Mouse (Mus musculus) spleen, adult 18-20 months (tissue): ENCODE data around the gene Crebl2.

ENCODE experiments used
- DNase-seq, 2 experiments: peaks; one replicate each; pipeline ENCODE4 v3.0.0; 2022; ENCODE audit warnings: mixed read lengths in 2 of 2

The Crebl2 gene

DNA sequence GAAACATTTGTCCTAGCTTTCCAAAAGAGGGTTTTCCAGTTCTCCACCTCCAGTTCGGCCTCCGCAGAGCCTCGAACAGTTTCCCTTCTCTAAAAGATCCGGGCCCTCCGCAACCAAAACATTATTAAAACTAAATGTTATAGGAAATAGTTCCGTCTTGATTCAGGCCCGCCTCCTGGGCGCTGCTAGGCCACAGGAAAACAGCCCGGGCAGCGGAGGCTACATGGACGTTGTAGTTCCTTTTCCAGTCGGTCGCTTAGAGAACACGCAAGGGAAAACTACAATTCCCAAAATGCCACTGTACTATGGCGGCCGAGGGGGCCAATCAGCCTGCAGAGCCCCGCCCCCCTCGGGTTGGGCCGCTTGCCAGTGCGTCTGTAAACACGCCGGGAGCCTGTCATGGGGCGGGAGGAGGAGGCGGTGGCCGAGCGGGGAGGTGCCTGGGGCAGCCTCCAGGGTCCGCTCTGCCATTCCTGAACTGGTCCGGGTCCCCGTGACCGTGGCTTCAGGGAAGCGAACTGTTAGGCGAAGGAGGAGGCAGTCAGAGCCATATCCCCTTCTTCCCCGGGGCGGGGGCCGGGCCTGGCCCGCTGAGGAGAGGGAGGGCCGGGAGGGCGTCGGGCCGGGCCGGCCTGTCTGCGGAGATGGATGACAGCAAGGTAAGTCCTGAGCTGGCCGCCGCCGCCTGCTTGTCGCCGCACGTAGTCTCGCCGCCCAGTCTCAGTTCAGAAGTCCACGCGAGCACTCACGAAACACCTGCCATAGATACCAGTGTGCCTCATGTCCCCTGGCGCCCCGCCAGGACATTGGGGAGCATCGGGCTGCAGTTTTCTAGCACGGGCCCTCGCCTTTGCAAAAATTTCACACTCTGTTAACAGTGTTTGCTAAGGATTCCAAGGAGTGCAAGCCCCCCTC is at the start of gene Crebl2:
Gene Crebl2, plus strand, starts transcription at position 369 of the 915 bp plus-strand sequence.
- peak; percentile 97 to 99 for DNase-seq

DNA sequence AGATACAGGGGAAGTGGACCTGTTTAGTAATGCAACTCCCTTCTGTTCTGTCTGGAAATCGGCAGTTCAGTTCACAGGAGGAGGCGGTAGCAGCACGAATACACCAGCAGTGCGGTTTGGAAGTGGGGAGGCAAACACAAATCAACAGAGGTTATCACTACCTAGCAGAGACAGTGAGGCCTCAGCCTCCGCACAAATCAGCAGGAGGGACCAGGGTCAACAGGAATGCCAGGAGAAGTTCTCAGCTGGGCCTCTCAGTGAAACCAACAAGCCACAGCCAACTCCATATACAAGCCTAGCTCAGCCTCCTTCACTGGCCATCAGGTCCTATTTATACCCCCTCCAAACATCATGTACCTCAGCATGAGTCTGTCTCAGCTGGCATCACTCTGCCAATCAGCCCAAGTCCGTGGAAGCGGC is 48.5 kb upstream of the Crebl2 start:
- DNase-seq: no peak

DNA sequence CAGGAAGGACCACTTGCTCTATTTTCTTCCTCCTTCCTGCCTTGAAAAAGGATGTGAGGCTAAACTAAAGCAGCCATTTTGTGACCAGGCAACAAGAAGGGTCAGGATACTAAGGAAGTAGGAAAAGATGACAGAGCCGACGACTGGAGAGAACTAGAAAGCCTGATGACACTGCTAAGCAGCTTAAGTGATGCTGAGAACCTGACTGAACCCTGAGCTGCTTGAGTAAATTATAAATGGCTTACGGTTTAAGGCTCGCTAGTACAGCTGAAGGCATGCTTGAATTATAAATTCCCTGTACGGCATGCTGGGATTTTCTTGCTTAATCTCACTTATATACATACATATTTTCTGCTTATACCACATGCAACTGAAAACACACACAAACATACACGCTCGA is 47.1 kb upstream of the Crebl2 start:
- no peak for DNase-seq

DNA sequence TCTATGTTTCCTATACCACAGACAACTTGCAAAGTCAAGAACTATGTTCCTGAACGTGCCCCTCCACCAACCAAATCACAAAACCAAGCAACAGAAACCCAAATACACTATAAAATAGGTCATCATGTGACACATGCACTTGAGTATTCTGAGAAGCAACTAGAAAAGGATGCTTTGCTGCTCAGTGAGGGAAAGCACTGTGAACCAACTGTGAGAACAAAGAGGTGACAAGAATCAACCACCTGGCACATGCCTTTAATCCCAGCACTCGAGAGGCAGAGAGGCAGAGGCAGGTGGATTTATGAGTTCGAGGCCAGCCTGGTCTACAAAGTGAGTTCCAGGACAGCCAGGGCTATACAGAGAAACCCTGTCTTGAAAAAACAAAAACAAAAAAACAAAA is 43.5 kb upstream of the Crebl2 start:
- DNase-seq: no peak

DNA sequence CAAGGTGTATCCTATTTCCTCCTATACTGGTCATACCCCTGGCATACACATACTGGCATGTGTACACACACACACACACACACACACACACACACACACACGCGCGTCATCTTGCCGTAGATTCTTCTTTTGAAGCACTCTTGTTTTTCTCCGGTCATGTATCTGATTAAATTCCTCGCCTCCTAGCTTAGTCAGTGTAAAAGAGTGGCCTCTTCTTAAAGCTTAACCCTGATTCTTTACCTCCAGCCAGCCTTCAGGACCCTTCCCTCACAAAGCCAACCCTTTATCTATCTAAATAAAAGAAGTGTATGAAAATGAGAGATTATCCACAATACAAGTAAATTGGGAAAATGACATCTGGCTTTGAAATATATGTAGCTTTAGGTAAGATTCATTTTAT is 40.9 kb upstream of the Crebl2 start:
- DNase-seq: no peak

DNA sequence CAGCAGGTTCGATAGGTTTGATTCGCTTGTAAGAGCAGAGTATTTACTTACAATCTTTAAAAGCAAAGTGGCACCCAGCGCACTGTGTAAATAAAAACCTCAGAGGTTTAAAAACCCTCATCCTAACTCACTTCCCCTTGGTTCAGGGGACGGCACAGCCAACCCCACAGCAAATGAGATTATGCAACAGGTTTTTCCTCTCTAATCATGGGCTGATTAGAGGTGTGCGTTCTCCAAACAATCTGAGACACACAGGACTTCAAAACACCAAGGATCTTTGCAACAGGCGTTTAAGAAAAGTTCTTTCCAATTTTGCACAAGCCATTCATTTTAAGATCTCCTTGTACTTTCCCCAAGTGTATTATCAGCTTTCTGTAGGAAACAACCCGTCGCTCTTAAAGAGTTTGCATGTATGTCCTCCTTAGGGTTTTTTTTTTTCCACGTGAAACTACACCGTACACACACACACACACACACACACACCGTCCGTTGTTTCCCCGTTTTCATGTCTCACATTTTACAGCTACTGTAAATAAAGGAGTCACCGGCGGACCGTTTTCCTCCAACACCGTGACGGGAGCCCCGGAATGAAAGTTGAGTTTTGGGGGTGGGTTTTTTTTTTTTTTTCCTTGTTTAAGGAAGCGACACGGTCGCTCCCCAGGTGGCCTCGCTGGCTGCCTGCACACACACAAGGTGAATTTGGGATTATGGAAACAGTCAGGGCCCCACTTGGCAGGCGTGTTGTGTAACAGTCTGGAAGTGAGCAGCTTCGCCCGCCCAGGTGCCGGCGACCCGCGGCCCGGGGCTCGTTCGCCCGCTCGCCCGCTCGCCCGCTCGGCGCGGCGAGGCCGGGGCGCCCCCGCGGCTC is 38.5 kb upstream of the Crebl2 start:
- DNase-seq: peak; percentile 16 to 35

DNA sequence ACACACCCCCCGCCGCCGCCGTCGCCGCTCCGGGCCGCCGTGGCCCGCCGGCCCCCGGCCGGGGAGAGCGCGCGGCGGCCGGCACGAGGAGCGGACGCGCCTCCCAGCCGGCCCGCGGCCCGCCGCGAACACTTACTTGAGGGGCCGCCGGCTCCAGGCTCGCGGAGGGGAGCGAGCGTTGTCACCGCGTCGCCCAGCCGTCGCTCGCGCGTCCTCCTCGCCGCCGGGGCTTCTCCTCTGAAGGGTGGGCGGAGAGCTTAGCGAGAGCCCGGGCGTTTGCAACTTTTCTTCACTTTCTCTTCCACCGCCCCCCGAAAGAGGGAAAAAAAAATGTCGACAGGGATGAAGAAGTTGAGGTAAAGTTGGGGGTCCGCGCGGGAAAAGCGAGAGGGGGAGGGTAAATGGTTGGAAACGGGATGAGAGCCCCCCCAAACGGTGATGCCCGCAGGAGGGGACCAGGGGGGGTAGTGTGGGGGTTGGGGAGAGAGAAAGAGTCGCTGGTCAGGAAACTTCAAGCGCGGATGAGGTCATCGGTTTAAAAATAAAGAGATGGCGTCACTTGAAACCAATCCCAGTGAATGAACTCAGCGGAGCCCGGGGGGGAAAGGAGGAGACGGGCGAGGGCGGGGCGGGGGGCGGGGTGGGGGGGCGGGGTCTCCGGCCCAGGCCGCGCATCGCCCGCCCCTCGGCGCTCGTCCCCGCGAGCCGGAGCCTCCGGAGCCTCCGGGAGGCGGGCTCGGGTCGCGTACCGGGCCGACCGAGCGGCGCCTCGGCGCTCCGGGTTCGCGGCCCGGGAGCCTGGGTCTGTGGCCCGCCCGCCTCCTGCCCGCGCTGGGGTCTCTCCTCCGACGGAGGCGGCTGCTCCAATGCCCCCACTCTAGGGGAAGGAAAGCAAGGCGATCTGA is 37.6 kb upstream of the Crebl2 start, which contains the start of gene Dusp16:
Gene Dusp16, minus strand, starts transcription at position 485 of the 905 bp plus-strand sequence.
- peak; percentile 60 to 66 for DNase-seq

DNA sequence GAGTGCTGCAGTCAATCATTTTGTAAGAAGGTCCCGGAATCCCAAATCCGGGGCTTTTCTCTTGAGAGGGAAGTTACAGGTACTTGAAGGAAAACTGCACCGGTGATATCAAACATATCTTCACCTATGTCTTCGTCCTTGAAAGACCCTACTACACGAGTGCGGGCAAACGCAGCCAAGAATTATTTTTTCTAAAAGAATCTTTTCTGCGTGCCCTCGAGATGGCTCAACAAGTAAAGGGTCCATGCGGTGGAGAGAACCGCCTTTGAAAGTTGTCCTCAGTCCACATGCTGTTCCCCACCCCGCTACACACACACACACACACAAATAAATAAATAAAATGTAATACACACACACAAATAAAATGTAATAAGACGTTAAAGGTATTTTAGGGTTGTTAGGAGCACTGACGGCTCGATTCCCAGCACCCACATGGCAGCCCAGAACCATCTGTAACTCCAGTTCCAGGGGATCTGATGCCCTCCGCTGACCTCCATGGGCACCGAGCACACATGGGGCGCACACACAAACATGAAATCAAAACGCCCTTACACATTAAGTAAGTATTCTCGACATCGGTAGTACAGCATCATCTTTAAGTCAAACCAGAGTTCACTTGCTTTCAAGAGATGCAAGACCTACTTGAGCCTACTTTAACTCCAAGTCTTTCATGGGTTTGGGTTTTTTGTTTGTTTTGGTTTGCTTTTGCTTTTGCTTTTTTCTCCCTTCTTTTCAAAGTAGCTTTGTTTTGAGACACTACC is 36.7 kb upstream of the Crebl2 start:
- DNase-seq: no peak

DNA sequence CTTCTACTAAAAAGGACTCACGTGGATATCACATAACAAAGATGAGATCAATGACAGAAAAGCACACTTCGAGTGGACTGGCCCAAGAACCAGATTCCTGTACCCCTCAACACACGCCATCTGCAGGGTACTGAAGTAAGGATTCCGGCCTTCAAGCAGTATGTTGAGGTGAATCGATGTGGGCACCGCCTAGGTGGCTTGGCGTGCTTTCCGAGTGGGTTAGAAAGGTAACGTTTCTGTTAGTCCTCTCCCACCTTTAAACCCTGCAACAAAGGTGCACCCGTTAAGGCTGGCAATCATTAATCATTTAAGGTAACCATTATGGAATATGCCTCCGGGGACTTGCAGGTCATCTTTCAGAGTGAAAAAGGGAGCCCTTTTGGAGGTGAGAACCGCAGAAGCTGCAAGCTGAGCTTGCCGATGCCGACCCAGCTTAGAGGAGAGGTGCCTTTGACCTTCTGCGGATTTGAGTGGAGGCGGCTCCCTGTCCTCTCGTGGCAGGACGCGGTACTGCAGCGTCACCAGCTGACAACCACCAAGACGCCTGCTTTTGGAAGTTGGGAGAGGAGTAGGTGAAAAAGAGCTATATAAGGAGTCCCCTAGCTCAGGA is 35.9 kb upstream of the Crebl2 start:
- DNase-seq: peak; percentile 71 to 87

DNA sequence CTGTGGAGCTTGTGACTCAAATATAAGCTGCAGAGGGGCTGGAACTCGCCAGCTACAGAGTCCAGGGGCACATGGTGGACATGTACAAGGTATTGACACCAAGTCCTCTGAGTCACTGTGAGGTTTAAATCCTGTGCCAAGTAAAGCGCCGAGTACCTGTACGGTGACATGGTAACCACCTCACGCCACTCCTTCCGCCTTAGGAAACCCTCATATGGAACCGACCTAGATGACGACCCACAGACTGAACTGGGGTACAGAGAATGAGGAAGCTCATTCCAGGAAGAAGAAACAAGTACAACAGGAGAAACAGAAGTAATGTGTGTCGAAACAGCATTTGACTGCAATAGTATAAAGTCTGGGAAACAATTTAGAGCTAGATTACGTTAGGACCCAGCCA is 33.7 kb upstream of the Crebl2 start:
- DNase-seq: no peak

DNA sequence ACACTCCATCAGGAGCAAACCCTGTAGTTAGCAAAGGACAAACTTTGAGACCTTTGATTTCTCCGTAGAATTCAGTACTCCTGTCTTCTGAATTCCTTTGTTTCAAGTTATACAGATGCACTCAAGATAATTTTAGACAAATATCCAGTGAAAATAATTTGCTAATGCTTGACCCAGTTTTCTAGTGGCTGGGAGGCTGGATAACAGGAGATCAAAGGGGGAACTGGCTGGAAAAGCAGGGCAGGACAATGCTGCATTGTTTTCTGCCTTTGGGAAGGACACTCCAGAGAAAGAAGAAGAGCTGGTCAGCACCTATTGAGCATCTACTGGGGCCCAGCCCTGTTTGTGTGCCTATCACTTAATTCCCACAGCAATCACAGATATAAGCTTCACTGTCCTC is 28.5 kb upstream of the Crebl2 start:
- DNase-seq: no peak

DNA sequence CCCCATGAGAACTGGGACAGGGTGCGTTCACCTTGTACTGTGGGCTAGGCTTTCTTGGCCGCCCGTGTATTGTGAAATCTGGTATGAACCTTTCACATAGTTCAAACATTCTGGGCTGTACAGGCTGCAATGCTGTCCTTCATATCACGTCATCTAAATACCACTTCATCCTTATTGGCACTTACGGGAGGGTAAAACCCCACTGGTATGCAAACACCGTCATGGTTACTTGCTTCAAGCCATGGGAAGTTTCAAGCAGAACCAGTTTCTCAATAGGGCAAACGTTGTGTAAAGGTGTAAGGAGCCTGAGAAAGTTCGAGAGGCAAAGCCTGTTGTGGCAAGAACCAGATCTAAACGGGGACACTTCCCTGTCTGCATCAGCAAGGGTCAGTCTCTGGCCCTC is 27.3 kb upstream of the Crebl2 start:
- peak in 1 of 2 experiments; percentile 49 for DNase-seq

DNA sequence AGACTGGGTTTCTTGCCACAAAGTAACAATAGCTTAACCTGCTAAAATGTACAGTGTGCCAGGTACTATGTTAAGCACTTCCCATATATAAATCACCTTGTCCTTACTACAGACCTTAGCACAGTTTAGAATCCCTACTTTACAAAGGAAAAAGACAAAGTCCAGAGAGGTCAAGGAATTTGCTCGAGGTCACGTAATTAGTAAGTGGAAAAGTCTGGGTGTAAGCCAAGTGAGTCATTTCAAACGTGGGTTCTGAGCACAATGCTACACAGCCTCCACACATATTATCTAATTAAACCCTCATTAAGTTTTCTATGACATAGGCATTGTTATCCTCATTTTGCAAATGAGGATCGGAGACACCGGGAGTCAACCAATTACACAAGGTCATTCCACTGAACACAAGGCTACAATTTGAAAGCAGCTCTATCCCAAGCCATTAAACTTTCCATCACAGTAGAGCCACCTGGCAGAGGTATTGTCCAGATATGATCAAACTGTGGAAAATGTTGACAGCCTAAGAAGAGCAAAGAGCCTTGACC is 25.1 kb upstream of the Crebl2 start:
- no peak for DNase-seq

DNA sequence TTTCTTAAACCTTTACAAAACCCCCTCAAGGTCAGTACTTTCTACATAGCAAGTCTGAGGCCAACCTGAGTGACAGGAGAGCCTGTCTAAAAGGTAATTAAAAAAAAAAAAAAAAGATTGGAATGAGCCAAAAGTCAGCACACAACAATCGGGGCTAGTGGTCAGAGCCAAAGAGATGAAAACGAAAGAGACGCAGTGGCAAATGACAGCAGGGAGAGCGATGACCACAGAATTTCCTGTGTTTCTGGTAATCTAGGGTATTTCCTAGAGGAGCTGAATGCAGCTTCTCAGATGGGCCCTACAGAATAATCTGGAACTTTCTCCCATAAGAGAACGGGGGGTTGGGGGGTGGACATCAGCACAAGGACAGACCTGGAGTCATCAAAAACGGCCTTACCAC is 23.8 kb upstream of the Crebl2 start:
- no peak for DNase-seq

DNA sequence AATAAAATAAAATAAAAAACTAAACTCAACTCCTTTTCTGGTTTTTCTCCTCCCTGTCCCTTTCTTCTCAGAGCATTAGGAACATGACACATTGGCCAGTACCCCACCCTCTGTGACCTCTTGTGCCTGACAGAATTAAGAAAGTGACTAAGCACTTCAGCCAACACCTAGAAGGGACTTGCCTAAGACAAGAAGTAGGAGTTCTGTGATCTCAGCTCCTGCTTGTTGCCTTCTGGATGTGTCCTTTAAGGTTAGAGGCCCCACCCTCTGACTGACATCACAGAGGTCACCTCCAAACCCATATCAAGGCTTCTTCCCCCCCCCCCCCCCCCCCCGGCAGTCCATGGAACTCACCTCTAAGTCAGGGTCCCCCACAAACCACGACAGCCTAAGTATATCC is 22.9 kb upstream of the Crebl2 start:
- no peak for DNase-seq

DNA sequence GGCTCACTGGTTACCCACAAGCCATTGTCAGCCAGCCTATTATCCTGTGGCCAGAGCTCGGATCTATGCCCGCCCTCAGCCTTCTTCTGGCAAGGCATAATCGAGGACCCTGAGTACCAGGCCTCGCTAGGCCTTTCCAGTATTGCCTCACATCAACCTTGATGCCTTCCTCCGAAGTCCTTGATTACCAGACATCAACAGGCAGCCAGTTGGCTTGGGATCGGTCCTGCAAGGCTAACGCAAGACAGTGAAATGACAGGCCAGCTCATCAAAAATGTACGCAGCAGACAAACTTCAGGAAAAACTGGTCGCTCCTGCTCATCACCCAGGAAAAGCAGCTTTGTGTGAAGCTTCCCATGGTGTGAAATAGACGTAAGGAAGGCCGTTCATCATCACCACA is 22.2 kb upstream of the Crebl2 start:
- no peak for DNase-seq

DNA sequence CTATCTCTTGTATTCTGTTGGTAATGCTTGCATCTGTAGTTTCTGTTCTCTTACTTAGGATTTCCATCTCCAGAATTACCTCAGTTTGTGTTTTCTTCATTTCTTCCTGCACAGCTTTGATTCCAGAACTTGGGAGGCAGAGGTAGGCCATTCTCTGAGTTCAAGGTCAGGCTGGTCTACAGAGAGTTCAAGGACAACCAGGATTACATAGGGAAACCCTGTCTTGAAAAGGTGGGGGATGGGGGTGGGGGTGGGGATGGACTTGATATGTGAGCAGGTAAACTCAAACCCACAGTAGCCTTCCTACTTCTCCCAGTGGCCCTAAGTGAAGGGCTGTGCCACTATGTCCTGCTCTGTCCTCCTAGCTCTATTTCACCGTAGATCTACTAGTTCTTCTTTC is 16.9 kb upstream of the Crebl2 start:
- DNase-seq: no peak

DNA sequence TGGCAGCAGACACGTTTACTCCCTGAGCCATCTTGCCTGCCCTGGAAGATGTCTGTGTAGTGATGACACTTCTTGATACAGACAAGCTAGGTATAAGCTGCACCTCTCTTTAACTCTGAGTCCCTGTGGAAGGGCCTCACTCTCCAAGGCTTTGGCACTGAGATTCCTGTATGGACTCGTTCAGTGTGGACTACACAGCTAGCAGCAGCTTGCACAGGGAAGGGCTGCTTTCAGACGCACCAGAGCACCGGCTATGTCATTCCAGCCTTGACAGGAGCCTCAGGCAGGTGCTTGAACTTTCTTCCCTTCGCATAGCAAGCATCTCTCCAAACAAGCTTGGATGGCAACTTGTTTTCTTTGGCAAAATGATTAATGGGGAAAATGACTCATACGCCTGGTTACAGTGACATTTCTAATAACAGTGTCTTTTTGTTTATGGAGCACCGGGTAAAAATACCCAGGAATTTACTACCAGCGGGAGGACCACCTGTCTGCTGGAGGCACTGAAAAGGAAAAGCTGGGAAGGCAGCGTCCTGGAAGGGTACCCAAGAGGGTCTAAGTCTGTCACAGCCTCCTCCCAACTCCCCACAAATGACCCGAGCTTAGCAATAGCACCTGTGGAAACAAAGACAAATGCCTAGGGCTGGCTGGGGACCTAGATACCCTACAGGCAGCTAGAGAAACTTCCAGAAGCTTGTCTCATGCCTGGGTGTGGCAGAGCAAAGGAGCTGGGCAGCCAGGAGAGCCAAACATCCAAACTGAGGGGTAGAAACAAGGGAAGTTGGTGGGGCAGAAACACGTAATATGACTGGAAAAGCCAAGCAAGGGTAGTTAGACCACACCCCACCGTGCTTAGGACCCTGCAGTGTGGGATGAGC is 12.7 kb upstream of the Crebl2 start:
- DNase-seq: no peak

DNA sequence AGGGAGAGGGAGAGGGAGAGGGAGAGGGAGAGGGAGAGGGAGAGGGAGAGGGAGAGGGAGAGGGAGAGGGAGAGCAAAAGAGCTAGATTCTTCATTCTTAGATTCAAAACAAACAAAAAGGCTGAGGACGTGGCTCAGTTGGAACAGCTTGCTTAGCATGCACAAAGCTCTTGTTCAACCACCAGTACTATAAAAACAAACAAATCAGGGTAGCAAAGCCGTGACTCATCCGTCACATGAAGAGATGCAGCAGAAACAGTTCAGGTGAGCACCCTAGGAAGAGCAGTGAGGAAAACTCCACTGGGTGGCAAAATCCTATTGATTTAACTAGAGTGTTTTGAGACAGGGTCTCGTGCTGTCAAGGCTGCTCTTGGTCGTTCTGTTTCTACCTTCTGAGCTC is 10.2 kb upstream of the Crebl2 start:
- DNase-seq: no peak

DNA sequence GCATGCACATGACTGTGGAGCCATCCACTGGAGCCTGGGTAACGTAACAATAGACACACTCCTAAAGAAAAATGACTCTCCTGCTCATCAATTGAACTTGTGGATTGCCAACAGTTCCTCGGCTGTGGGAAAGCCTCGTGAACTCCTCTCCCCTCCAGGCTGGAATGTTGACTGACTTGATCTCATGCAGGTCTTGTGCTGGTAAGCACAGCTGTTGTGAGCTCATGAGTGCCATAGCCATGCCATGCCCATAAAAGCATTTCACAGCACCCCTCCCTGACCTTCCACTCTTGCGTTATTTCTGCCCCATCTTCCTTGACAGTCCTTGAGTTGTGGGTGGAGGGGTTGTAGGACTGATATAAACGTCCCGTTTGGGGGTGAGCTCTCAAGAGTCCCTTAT is 9.5 kb upstream of the Crebl2 start:
- DNase-seq: no peak
